In the genomic region with DNA sequence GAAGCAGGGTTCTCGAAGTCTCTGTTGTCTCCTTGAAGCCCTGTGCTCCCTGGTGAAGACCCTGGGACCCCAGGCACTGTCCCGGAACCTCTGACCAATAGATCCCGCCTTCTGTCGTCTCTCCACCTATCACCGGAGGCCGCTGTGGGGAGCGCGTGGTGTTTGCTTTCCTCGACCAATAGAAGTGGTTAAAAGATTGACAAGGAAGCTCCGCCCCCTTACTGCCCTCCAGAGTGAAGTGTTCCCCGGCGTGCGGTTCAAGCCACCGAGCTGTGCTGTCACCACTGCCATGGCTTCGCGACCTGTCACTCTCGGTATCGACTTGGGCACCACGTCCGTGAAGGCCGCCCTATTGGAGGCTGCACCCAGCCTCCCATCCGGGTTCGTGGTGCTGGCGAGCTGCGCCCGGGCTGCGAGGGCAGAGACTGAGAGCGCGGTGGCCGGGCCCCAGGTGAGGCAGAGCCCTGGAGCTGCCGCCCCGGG, we compare ENCODE assay signal across 1 mouse cellular context.
TF ChIP-seq lines count a peak whose summit lies in the region.

A gene (plus strand): TSS at position 231 of the 483 bp plus-strand sequence.

TF ChIP-seq in CH12.LX, 34 proteins besides CTCF, POLR2A, EP300 and RAD21 (continued from another document):
- TF ChIP-seq MXI1 (IDR thresholded peaks at IDR 0.05; ENCODE audit: low read depth, low read length) = peak; percentile 86
- peak; percentile 84 for TF ChIP-seq ELF1 (IDR thresholded peaks at IDR 0.05; ENCODE audit: low read depth, low read length)
- peak; percentile 83 for TF ChIP-seq UBTF (IDR thresholded peaks at IDR 0.05; ENCODE audit: low read depth, low read length)
- no peak for TF ChIP-seq MEF2A (IDR thresholded peaks at IDR 0.05; ENCODE audit: borderline replicate concordance, low read depth, low read length)
- no peak for TF ChIP-seq POLR2AphosphoS2 (IDR thresholded peaks at IDR 0.05; ENCODE audit: low read depth, low read length)
- TF ChIP-seq NRF1 (IDR thresholded peaks at IDR 0.05; ENCODE audit: low read depth, low read length) = peak; percentile 7; the same call in 1 of the 2 replicates
- no peak for TF ChIP-seq SMC3 (IDR thresholded peaks at IDR 0.05; ENCODE audit: low read depth, low read length)
- TF ChIP-seq GABPA (IDR thresholded peaks at IDR 0.05; ENCODE audit: insufficient replicate concordance, low read depth, low read length) = no peak
- 0 out of 2 replicates have a peak, but pooled peaks have one; percentile 30 for TF ChIP-seq CHD1 (IDR thresholded peaks at IDR 0.05; ENCODE audit: low read depth, low read length)
- TF ChIP-seq E2F4 (IDR thresholded peaks at IDR 0.05; ENCODE audit: insufficient replicate concordance, low read depth, low read length) = 0 out of 2 replicates have a peak, but pooled peaks have one; percentile 54
- no peak for TF ChIP-seq BHLHE40 (IDR thresholded peaks at IDR 0.05; ENCODE audit: low read depth, low read length)
- TF ChIP-seq ZMIZ1 (IDR thresholded peaks at IDR 0.05; ENCODE audit: low read depth, low read length) = peak; percentile 38; the same call in 1 of the 2 replicates
- peak; percentile 60 for TF ChIP-seq MAX (IDR thresholded peaks at IDR 0.05; ENCODE audit: low read length)
- TF ChIP-seq RCOR1 (conservative IDR thresholded peaks at IDR 0.05; ENCODE audit: low read depth, low read length) = no peak
- no peak for TF ChIP-seq JUND (conservative IDR thresholded peaks at IDR 0.05; ENCODE audit: low read depth, low read length)
- TF ChIP-seq KAT2A (IDR thresholded peaks at IDR 0.05; ENCODE audit: insufficient replicate concordance, low read length) = no peak
- TF ChIP-seq SIN3A (IDR thresholded peaks at IDR 0.05; ENCODE audit: low read length) = peak; percentile 88
- TF ChIP-seq MAZ (IDR thresholded peaks at IDR 0.05; ENCODE audit: low read depth, low read length) = no peak; the same call in 1 of the 2 replicates
